Mouse (Mus musculus): ENCODE data around the gene Tspan14.

DNA sequence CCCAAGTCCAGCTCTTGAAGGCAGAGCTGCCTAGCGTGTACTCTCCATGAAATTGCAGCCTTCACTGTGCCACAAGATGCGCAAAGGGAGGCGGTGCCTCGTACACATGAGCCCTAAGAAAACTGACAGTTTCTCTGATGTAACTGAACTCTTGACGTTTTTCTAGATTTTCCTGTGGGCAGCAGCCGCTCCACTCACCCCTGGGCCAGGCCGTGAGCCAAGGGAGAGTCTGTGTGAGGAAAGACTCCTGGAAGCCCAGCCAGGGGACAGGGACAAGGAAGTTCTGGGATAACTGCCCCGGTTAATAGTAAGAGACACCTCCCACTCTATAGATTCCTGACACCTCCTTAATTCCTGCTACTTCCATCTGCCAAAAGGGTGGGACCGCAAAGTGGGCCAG, 57.8 kb downstream of the Tspan14 start:
- TF ChIP-seq GATA1 (IDR thresholded peaks at IDR 0.05; ENCODE audit: borderline replicate concordance, low read length) = no peak
- TF ChIP-seq CTCF (IDR thresholded peaks at IDR 0.05; ENCODE audit: low read depth, low read length) = no peak
